Mouse (Mus musculus) urinary bladder, postnatal 4 days (tissue): ENCODE results near the gene Psmc2.

Experiments used
- DNase-seq, 2 experiments: peaks; one replicate each; pipeline ENCODE4 v3.0.0; 2021 to 2022; ENCODE audit warnings: low spot score in 2 of 2

Gene Psmc2

GRCm38 (mm10) chr5:21785053-21785452 lies at the start of gene Psmc2, which contains the start of gene Dnajc2:
TSS of gene Psmc2 (plus strand) at chr5:21785283.
TSS of gene Dnajc2 (minus strand) at chr5:21785251.
- peak; percentile 88 for DNase-seq

GRCm38 (mm10) chr5:21735584-21735983 lies 49.5 kb upstream of the Psmc2 start:
- DNase-seq: peak; percentile 45 to 83

- no peak for DNase-seq
Observed at GRCm38 (mm10) chr5:21736046-21736445, 49.0 kb upstream of the Psmc2 start.

GRCm38 (mm10) chr5:21736956-21737585 lies 48.0 kb upstream of the Psmc2 start, which contains the start of gene Pmpcb:
TSS of gene Pmpcb (plus strand) at chr5:21737141.
- peak; percentile 77 to 86 for DNase-seq

- no peak for DNase-seq
Observed at GRCm38 (mm10) chr5:21737620-21738019, 47.5 kb upstream of the Psmc2 start.

GRCm38 (mm10) chr5:21739120-21739519 lies 46.0 kb upstream of the Psmc2 start:
- no peak for DNase-seq

GRCm38 (mm10) chr5:21739881-21740280 lies 45.2 kb upstream of the Psmc2 start:
- no peak for DNase-seq

- no peak for DNase-seq
Observed at GRCm38 (mm10) chr5:21743606-21744005, 41.5 kb upstream of the Psmc2 start.

- no peak for DNase-seq
Observed at GRCm38 (mm10) chr5:21744651-21745050, 40.4 kb upstream of the Psmc2 start.

GRCm38 (mm10) chr5:21745966-21746365 lies 39.1 kb upstream of the Psmc2 start:
- no peak for DNase-seq

GRCm38 (mm10) chr5:21768506-21768905 lies 16.6 kb upstream of the Psmc2 start:
- no peak for DNase-seq

- DNase-seq: no peak
Observed at GRCm38 (mm10) chr5:21769841-21770240, 15.2 kb upstream of the Psmc2 start.

- DNase-seq: no peak
Observed at GRCm38 (mm10) chr5:21776491-21776890, 8.6 kb upstream of the Psmc2 start.

GRCm38 (mm10) chr5:21784161-21785052 lies 676 bp upstream of the Psmc2 start:
- DNase-seq: no peak

- no peak for DNase-seq
Observed at GRCm38 (mm10) chr5:21785776-21786175, 693 bp downstream of the Psmc2 start.

- DNase-seq: peak; percentile 86 to 94
Observed at GRCm38 (mm10) chr5:21786258-21787185, 1.4 kb downstream of the Psmc2 start.

- DNase-seq: no peak
Observed at GRCm38 (mm10) chr5:21787186-21788105, 2.4 kb downstream of the Psmc2 start.

GRCm38 (mm10) chr5:21789061-21789460 lies 4.0 kb downstream of the Psmc2 start:
- no peak for DNase-seq

- DNase-seq: no peak
Observed at GRCm38 (mm10) chr5:21792166-21792565, 7.1 kb downstream of the Psmc2 start.

- no peak for DNase-seq
Observed at GRCm38 (mm10) chr5:21802907-21803306, 17.8 kb downstream of the Psmc2 start.
